Mouse (Mus musculus): ENCODE results near the gene Prdm16. TPM values are rescaled to one million over a fixed set of nuclear protein-coding genes. Genes with fewer than 3 reads are reported as not detected.

Prdm16 gene
- polyA plus RNA-seq, 1 experiment: not detected

DNA sequence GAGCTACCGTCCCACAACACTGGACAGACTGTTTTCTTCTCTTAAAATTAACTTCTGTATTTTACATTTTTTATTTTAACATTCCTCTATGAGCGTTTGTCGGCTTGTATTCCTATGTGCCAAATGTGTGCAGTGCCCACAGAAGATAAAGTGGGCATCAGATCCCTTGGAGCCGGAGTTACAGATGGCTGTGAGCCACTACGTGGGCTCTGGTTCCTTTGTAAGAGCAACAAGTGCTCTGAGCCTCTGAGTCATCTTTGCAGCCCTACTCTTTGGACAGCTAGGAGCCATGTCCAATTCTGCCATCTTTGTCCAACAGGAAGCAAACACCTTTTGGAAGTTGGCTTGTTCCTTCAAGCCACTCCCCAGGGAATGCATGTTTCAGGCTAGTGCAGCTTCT, 78.6 kb downstream of the Prdm16 start:
- H3K79me2 ChIP-seq (ENCODE audit: control insufficient read depth, insufficient read depth): no peaks in the 10 kb centered on the region
- TF ChIP-seq CEBPB (IDR thresholded peaks at IDR 0.05; ENCODE audit: low read depth) (no peak), CTCF (IDR thresholded peaks at IDR 0.05; ENCODE audit: control insufficient read depth, insufficient read depth, insufficient read length) (no peak), FOSL1 (IDR thresholded peaks at IDR 0.05; ENCODE audit: insufficient read depth, low read length, poor library complexity, severe bottlenecking) (no peak), MAX (IDR thresholded peaks at IDR 0.05) (no peak), MYOD1 (IDR thresholded peaks at IDR 0.05; ENCODE audit: control insufficient read depth, insufficient read length, low read depth) (no peak), USF1 (IDR thresholded peaks at IDR 0.05; ENCODE audit: low read depth) (no peak), MYOG (IDR thresholded peaks at IDR 0.05; ENCODE audit: control insufficient read depth, extremely low read depth, insufficient read length) (no peak)
- H3K27me3 ChIP-seq (ENCODE audit: control insufficient read depth, insufficient read depth, insufficient read length): no peaks in the 10 kb centered on the region
- no peak overlapping the region for H3ac ChIP-seq (ENCODE audit: control insufficient read depth, insufficient read length, low read depth)
- no peaks in the 10 kb centered on the region for H3K36me3 ChIP-seq (ENCODE audit: control insufficient read depth, insufficient read depth)
- H3K4me3 ChIP-seq (ENCODE audit: insufficient read depth, poor library complexity, severe bottlenecking): no peak overlapping the region
- H3K79me3 ChIP-seq (ENCODE audit: low read depth): no peaks in the 10 kb centered on the region

DNA sequence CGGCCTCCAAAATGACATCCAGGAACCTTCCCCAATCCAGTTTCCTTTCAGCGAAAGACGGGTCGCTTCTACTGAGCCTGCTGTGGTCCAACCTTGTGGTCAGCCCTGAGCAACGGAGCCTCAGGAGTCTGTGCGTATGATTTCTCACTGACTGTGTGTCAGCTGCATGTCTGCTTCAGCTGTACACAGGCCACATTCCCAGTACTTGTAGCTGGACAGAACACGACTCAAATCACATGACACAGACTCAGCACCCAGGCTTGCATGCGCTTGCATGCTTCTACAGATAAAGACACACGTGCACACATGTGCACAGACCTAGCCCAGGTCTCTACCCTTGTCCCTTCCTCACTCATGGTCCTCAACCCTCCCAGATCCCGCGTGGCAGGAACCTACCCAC, 79.5 kb downstream of the Prdm16 start:
- Histone ChIP-seq H3K27me3 (ENCODE audit: control insufficient read depth, insufficient read depth, insufficient read length) (no peaks in the 10 kb centered on the region), H3K36me3 (ENCODE audit: control insufficient read depth, insufficient read depth) (no peaks in the 10 kb centered on the region), H3K4me3 (ENCODE audit: insufficient read depth, poor library complexity, severe bottlenecking) (no peak overlapping the region), H3K79me3 (ENCODE audit: low read depth) (no peaks in the 10 kb centered on the region), H3K79me2 (ENCODE audit: control insufficient read depth, insufficient read depth) (no peaks in the 10 kb centered on the region), H3ac (ENCODE audit: control insufficient read depth, insufficient read length, low read depth) (no peak overlapping the region)
- TF ChIP-seq MYOD1 (IDR thresholded peaks at IDR 0.05; ENCODE audit: control insufficient read depth, insufficient read length, low read depth) (no peak), CTCF (IDR thresholded peaks at IDR 0.05; ENCODE audit: control insufficient read depth, insufficient read depth, insufficient read length) (no peak), FOSL1 (IDR thresholded peaks at IDR 0.05; ENCODE audit: insufficient read depth, low read length, poor library complexity, severe bottlenecking) (no peak), USF1 (IDR thresholded peaks at IDR 0.05; ENCODE audit: low read depth) (no peak), MYOG (IDR thresholded peaks at IDR 0.05; ENCODE audit: control insufficient read depth, extremely low read depth, insufficient read length) (no peak), MAX (IDR thresholded peaks at IDR 0.05) (no peak), CEBPB (IDR thresholded peaks at IDR 0.05; ENCODE audit: low read depth) (no peak)

DNA sequence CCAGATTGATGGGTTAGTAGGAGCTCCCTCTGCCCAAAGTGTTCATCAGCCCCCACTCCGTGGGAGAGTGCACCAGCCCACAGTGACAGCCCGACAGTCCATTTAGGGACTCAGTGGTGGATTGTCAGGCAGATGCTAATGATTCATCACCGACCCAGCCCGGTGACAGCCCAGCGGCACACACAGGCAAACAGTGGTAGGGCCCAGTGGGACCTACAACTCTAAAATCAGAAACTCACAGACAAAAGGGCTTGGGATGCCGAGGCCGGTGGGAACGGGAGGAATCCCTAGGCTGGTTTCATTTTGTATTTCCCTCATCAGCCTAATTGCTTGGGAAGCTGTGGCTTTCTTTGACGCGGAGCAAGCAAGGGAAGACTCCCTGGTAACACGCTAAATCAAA, 80.3 kb downstream of the Prdm16 start:
- no peak for TF ChIP-seq MAX (IDR thresholded peaks at IDR 0.05)
- no peaks in the 10 kb centered on the region for H3K79me3 ChIP-seq (ENCODE audit: low read depth)
- no peak overlapping the region for H3K4me3 ChIP-seq (ENCODE audit: insufficient read depth, poor library complexity, severe bottlenecking)
- no peak overlapping the region for H3ac ChIP-seq (ENCODE audit: control insufficient read depth, insufficient read length, low read depth)
- no peaks in the 10 kb centered on the region for H3K79me2 ChIP-seq (ENCODE audit: control insufficient read depth, insufficient read depth)
- H3K27me3 ChIP-seq (ENCODE audit: control insufficient read depth, insufficient read depth, insufficient read length): no peaks in the 10 kb centered on the region
- no peaks in the 10 kb centered on the region for H3K36me3 ChIP-seq (ENCODE audit: control insufficient read depth, insufficient read depth)

DNA sequence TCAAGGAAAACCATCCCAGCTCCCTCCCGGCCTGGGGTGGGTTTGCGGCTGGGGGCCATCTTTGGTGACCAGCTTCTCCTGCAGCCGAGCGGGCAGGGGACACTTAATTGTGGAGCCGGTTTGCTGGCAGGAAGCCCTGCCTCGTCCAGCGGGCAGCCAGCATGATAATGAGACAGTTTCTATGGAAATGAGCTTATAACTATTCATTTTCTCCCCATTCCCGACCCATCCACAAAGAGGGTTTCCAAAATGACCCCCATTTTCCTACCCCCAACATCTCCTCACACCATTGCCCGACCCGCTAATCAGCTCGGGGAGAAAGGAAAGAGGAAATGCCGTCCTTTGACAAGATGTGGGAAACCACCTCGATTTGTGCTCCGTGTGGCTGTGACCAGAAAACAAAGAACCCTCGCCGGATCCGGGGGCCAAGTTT, 86.7 kb downstream of the Prdm16 start:
- Histone ChIP-seq H3K36me3 (ENCODE audit: control insufficient read depth, insufficient read depth) (no peaks in the 10 kb centered on the region), H3K79me2 (ENCODE audit: control insufficient read depth, insufficient read depth) (no peaks in the 10 kb centered on the region), H3ac (ENCODE audit: control insufficient read depth, insufficient read length, low read depth) (no peak overlapping the region), H3K4me3 (ENCODE audit: insufficient read depth, poor library complexity, severe bottlenecking) (no peak overlapping the region), H3K79me3 (ENCODE audit: low read depth) (no peaks in the 10 kb centered on the region), H3K27me3 (ENCODE audit: control insufficient read depth, insufficient read depth, insufficient read length) (no peaks in the 10 kb centered on the region)
- TF ChIP-seq FOSL1 (IDR thresholded peaks at IDR 0.05; ENCODE audit: insufficient read depth, low read length, poor library complexity, severe bottlenecking) (no peak), CTCF (IDR thresholded peaks at IDR 0.05; ENCODE audit: control insufficient read depth, insufficient read depth, insufficient read length) (no peak), MYOG (IDR thresholded peaks at IDR 0.05; ENCODE audit: control insufficient read depth, extremely low read depth, insufficient read length) (no peak), MYOD1 (IDR thresholded peaks at IDR 0.05; ENCODE audit: control insufficient read depth, insufficient read length, low read depth) (no peak), CEBPB (IDR thresholded peaks at IDR 0.05; ENCODE audit: low read depth) (no peak), MAX (IDR thresholded peaks at IDR 0.05) (no peak), USF1 (IDR thresholded peaks at IDR 0.05; ENCODE audit: low read depth) (no peak)

DNA sequence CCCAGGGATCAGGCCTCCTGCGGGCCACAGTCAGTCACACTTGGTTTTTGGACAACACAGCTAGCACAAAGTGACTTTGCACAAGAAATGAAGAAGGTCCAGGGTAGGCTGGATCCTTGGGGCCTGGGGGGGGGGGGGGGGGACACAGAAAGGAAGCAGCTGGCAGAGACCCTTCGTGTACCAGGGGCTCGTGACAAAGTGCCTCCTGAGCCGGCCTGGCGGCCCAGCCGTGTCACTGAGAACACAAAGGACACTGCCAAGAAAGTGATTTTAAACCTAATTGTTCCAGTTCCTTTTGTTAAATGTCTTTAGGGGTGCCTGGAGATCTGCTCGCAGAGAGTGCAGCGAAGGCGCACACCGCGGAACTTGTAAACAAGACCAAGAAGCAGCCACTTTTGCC, 87.2 kb downstream of the Prdm16 start:
- H3K36me3 ChIP-seq (ENCODE audit: control insufficient read depth, insufficient read depth): no peaks in the 10 kb centered on the region
- no peaks in the 10 kb centered on the region for H3K27me3 ChIP-seq (ENCODE audit: control insufficient read depth, insufficient read depth, insufficient read length)

DNA sequence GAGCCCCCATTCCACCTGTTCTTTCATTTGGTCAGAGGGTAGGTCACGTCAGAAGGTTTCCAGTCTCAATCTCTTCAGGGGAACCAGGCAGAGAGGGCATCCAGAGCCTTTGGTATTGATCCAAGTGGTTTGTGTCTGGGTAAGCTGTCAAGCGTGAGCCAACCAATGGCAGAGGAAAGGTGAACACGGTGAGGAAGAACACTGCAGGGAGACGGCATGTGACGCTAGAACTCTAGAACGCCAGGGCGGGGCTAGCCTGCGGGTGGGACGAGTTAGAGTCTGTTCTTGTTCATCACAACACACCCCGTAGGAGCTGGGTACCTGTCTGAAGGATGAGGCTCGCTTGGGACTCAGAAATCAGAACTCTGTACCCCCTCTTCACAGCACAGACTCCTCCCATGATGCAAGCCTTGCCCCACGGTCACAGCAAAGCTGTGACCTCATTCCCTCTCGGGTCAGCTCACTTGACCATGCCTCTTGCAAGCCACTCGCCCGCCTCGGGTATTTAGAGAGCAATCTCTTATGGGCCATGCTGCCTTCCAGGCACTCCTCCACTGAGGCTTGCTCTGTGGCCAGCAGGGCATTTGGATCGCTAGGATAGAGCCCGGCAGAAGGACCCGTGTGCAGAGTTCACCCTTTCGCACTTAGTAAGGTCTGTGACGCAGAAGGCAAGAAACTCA, 89.4 kb downstream of the Prdm16 start:
- Histone ChIP-seq H3K36me3 (ENCODE audit: control insufficient read depth, insufficient read depth) (no peaks in the 10 kb centered on the region), H3K4me3 (ENCODE audit: insufficient read depth, poor library complexity, severe bottlenecking) (no peak overlapping the region), H3K79me3 (ENCODE audit: low read depth) (no peaks in the 10 kb centered on the region), H3ac (ENCODE audit: control insufficient read depth, insufficient read length, low read depth) (no peak overlapping the region), H3K27me3 (ENCODE audit: control insufficient read depth, insufficient read depth, insufficient read length) (no peaks in the 10 kb centered on the region), H3K79me2 (ENCODE audit: control insufficient read depth, insufficient read depth) (no peaks in the 10 kb centered on the region)
- TF ChIP-seq CEBPB (IDR thresholded peaks at IDR 0.05; ENCODE audit: low read depth): no peak
- TF ChIP-seq MYOG (IDR thresholded peaks at IDR 0.05; ENCODE audit: control insufficient read depth, extremely low read depth, insufficient read length): no peak
- no peak for TF ChIP-seq FOSL1 (IDR thresholded peaks at IDR 0.05; ENCODE audit: insufficient read depth, low read length, poor library complexity, severe bottlenecking)
- TF ChIP-seq CTCF (IDR thresholded peaks at IDR 0.05; ENCODE audit: control insufficient read depth, insufficient read depth, insufficient read length): no peak
- no peak for TF ChIP-seq MAX (IDR thresholded peaks at IDR 0.05)
- no peak for TF ChIP-seq MYOD1 (IDR thresholded peaks at IDR 0.05; ENCODE audit: control insufficient read depth, insufficient read length, low read depth)
- TF ChIP-seq USF1 (IDR thresholded peaks at IDR 0.05; ENCODE audit: low read depth): no peak

More for the DNA sequence above, 87.2 kb downstream of the Prdm16 start:
- no peak overlapping the region for H3K4me3 ChIP-seq (ENCODE audit: insufficient read depth, poor library complexity, severe bottlenecking)
- no peaks in the 10 kb centered on the region for H3K79me2 ChIP-seq (ENCODE audit: control insufficient read depth, insufficient read depth)
- no peak overlapping the region for H3ac ChIP-seq (ENCODE audit: control insufficient read depth, insufficient read length, low read depth)
- TF ChIP-seq USF1 (IDR thresholded peaks at IDR 0.05; ENCODE audit: low read depth) (no peak), MYOG (IDR thresholded peaks at IDR 0.05; ENCODE audit: control insufficient read depth, extremely low read depth, insufficient read length) (no peak), CEBPB (IDR thresholded peaks at IDR 0.05; ENCODE audit: low read depth) (no peak), CTCF (IDR thresholded peaks at IDR 0.05; ENCODE audit: control insufficient read depth, insufficient read depth, insufficient read length) (no peak), MYOD1 (IDR thresholded peaks at IDR 0.05; ENCODE audit: control insufficient read depth, insufficient read length, low read depth) (no peak), FOSL1 (IDR thresholded peaks at IDR 0.05; ENCODE audit: insufficient read depth, low read length, poor library complexity, severe bottlenecking) (no peak), MAX (IDR thresholded peaks at IDR 0.05) (no peak)
- no peaks in the 10 kb centered on the region for H3K79me3 ChIP-seq (ENCODE audit: low read depth)

Measured in C2C12 (cell line).